Mouse (Mus musculus): ENCODE data around the gene Ikbip. TPM values are rescaled to one million over a fixed set of nuclear protein-coding genes. Genes with fewer than 3 reads are reported as not detected.

Ikbip gene
- total RNA-seq (2021) = 10 to 100 TPM; 18.7 to 20.2 TPM
- 4.2 and 8.3 TPM in 2 replicates for polyA plus RNA-seq (2012; rRNA removed)
- long read RNA-seq, transcript Ikbip-202 (3 exons, 1,328 nt) = major isoform, 5 of 10 reads
- long read RNA-seq, partial matches to known transcripts = 0 of 10 reads
- long read RNA-seq, other reads (novel, unspliced or antisense) = 1 of 10 reads

- peak; percentile 100 for DNase-seq
- intact Hi-C loops (cut with DNase I) = loop anchor here (5.0 kb wide), 1 partner anchor 105 kb away; no protein-coding TSS in a partner anchor
- TF ChIP-seq CTCF (IDR thresholded peaks at IDR 0.05) (no peak), POLR2A (IDR thresholded peaks at IDR 0.05; ENCODE audit: insufficient read depth, low read depth, low read length) (peak; percentile 77)
- Histone ChIP-seq H3K27ac (peak within 1 kb of the TSS; percentile 88), H3K9ac (ENCODE audit: low read depth, low read length) (peak within 1 kb of the TSS; percentile 94), H3K36me3 (ENCODE audit: control insufficient read depth, insufficient read depth, low read length) (no peaks in the 10 kb centered on the region; the same call in 1 of the 2 replicates), H3K79me2 (replicated peaks; ENCODE audit: control insufficient read depth, insufficient read depth, low read length) (no peaks in the 10 kb centered on the region), H3K4me3 (peak within 1 kb of the TSS; percentile 86), H3K27me3 (ENCODE audit: control insufficient read depth, insufficient read depth, low read length) (no peaks in the 10 kb centered on the region), H3K4me1 (ENCODE audit: control insufficient read depth, insufficient read depth, low read length) (no peaks in the 10 kb centered on the region)
- WGBS = under 1% methylated on average over 87 of the region's 87 CpGs
These were observed at the start of gene Ikbip, which contains the start of gene Apaf1 for GRCm38 (mm10) chr10:91082550-91083392. Ikbip (plus strand) TSS chr10:91082940. Apaf1 (minus strand) TSS chr10:91082770.

- no peaks in the 10 kb centered on the region for H3K36me3 ChIP-seq (ENCODE audit: control insufficient read depth, insufficient read depth, low read length)
- H3K4me3 ChIP-seq = no peak overlapping the region
- peak; percentile 37 to 67 for DNase-seq
- H3K9ac ChIP-seq (ENCODE audit: low read depth, low read length) = no peak overlapping the region
- H3K79me2 ChIP-seq (replicated peaks; ENCODE audit: control insufficient read depth, insufficient read depth, low read length) = no peaks in the 10 kb centered on the region
- TF ChIP-seq CTCF (IDR thresholded peaks at IDR 0.05) (peak; percentile 91), EP300 (IDR thresholded peaks at IDR 0.05; ENCODE audit: insufficient read depth, low read depth, low read length) (no peak)
- WGBS = 38% methylated on average over 8 of the region's 8 CpGs
- H3K27ac ChIP-seq = no peak overlapping the region
- no peaks in the 10 kb centered on the region for H3K4me1 ChIP-seq (ENCODE audit: control insufficient read depth, insufficient read depth, low read length)
- no peaks in the 10 kb centered on the region for H3K27me3 ChIP-seq (ENCODE audit: control insufficient read depth, insufficient read depth, low read length)
- intact Hi-C loops (cut with DNase I) = loop anchor here (10.0 kb wide), 1 partner anchor 129 kb away; no protein-coding TSS in a partner anchor
These were observed 48.8 kb upstream of the Ikbip start for GRCm38 (mm10) chr10:91033942-91034341.

GRCm38 (mm10) chr10:91049696-91050095, 33.0 kb upstream of the Ikbip start:
- Histone ChIP-seq H3K9ac (ENCODE audit: low read depth, low read length) (no peak overlapping the region), H3K27me3 (ENCODE audit: control insufficient read depth, insufficient read depth, low read length) (no peaks in the 10 kb centered on the region), H3K36me3 (ENCODE audit: control insufficient read depth, insufficient read depth, low read length) (peaks cover 2% of the 10 kb centered on the region; the same call in 1 of the 2 replicates), H3K79me2 (replicated peaks; ENCODE audit: control insufficient read depth, insufficient read depth, low read length) (no peaks in the 10 kb centered on the region), H3K4me1 (ENCODE audit: control insufficient read depth, insufficient read depth, low read length) (no peaks in the 10 kb centered on the region), H3K4me3 (no peak overlapping the region), H3K27ac (no peak overlapping the region)
- intact Hi-C loops (cut with DNase I) = no loop called here
- 62% methylated on average over 4 of the region's 4 CpGs for WGBS
- DNase-seq = no peak
- TF ChIP-seq CTCF (IDR thresholded peaks at IDR 0.05) (no peak), POLR2A (IDR thresholded peaks at IDR 0.05; ENCODE audit: insufficient read depth, low read depth, low read length) (no peak), EP300 (IDR thresholded peaks at IDR 0.05; ENCODE audit: insufficient read depth, low read depth, low read length) (no peak)

DNA sequence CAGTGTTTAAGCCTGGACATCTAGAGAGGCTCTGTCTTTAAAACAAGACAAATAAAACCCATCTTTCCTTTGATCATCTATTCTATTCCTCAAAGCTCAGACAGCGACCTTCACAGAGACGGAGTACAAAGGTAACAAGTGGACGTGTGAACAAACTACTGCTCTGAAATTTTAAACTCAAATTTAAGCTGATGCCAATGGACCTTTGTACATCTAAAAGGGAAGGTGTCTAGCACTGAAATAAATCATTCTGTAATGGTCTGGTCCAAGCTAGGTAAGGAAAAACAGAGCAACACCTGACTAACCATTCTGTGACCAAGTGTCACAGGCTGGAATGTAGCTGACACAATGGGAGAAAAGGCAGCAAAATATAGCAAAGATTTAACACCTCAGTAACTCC, 31.6 kb upstream of the Ikbip start:
- no peaks in the 10 kb centered on the region for H3K4me1 ChIP-seq (ENCODE audit: control insufficient read depth, insufficient read depth, low read length)
- H3K79me2 ChIP-seq (replicated peaks; ENCODE audit: control insufficient read depth, insufficient read depth, low read length) = no peaks in the 10 kb centered on the region
- intact Hi-C loops (cut with DNase I) = no loop called here
- H3K9ac ChIP-seq (ENCODE audit: low read depth, low read length) = no peak overlapping the region
- H3K27me3 ChIP-seq (ENCODE audit: control insufficient read depth, insufficient read depth, low read length) = no peaks in the 10 kb centered on the region
- 93% methylated on average over 3 of the region's 3 CpGs for WGBS
- no peak overlapping the region for H3K4me3 ChIP-seq
- DNase-seq = no peak
- H3K27ac ChIP-seq = no peak overlapping the region
- H3K36me3 ChIP-seq (ENCODE audit: control insufficient read depth, insufficient read depth, low read length) = peaks cover 2% of the 10 kb centered on the region; the same call in 1 of the 2 replicates
- TF ChIP-seq POLR2A (IDR thresholded peaks at IDR 0.05; ENCODE audit: insufficient read depth, low read depth, low read length) (no peak), CTCF (IDR thresholded peaks at IDR 0.05) (no peak), EP300 (IDR thresholded peaks at IDR 0.05; ENCODE audit: insufficient read depth, low read depth, low read length) (no peak)

DNA sequence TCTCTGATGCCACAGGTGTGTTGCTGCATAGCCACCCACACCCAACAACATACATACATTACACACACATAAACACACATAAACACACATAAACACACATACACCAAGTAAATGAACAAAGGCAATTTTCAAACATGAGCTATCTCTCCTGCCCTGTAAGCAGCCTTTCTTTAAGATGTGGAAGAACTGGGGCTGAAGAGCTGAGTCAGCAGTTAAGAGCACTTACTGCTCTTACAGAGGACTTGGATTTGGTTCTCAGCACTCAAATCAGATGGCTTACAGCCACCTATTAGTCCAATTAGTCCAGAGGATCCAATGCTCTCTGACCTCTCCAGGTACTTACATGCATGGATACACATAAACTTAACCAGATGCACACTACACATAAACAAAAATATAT, 30.0 kb upstream of the Ikbip start:
- DNase-seq = no peak
- intact Hi-C loops (cut with DNase I) = no loop called here
- TF ChIP-seq CTCF (IDR thresholded peaks at IDR 0.05) (no peak), EP300 (IDR thresholded peaks at IDR 0.05; ENCODE audit: insufficient read depth, low read depth, low read length) (no peak), POLR2A (IDR thresholded peaks at IDR 0.05; ENCODE audit: insufficient read depth, low read depth, low read length) (no peak)

DNA sequence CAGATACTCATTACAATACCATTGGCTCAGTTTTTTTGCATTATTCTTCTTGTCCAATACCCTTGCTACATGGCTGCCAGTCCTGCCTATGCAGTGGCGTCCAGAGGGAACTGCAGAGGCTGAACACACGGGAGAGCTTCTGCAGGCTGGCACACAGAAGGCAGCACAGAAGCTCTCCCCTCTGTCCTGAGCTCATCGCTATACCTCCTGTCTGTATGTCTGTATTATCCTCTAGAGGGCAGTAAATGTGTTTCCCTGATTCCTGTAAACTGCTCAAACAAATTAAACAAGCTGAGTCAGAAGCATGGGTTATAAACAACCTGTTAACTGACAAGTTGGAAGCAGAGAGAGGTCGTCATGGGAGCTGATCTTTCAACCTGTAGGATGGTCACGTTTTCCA, 22.0 kb upstream of the Ikbip start:
- intact Hi-C loops (cut with DNase I) = loop anchor here (5.0 kb wide), 1 partner anchor 182 kb away; no protein-coding TSS in a partner anchor
- H3K79me2 ChIP-seq (replicated peaks; ENCODE audit: control insufficient read depth, insufficient read depth, low read length) = no peaks in the 10 kb centered on the region
- no peaks in the 10 kb centered on the region for H3K36me3 ChIP-seq (ENCODE audit: control insufficient read depth, insufficient read depth, low read length)

More for the DNA sequence above, 30.0 kb upstream of the Ikbip start:
- H3K27ac ChIP-seq = no peak overlapping the region
- no peaks in the 10 kb centered on the region for H3K79me2 ChIP-seq (replicated peaks; ENCODE audit: control insufficient read depth, insufficient read depth, low read length)
- no peaks in the 10 kb centered on the region for H3K4me1 ChIP-seq (ENCODE audit: control insufficient read depth, insufficient read depth, low read length)
- peaks cover 2% of the 10 kb centered on the region; the same call in 1 of the 2 replicates for H3K36me3 ChIP-seq (ENCODE audit: control insufficient read depth, insufficient read depth, low read length)
- H3K27me3 ChIP-seq (ENCODE audit: control insufficient read depth, insufficient read depth, low read length) = no peaks in the 10 kb centered on the region
- H3K4me3 ChIP-seq = no peak overlapping the region
- H3K9ac ChIP-seq (ENCODE audit: low read depth, low read length) = no peak overlapping the region

More for the DNA sequence above, 22.0 kb upstream of the Ikbip start:
- Histone ChIP-seq H3K4me1 (ENCODE audit: control insufficient read depth, insufficient read depth, low read length) (peaks cover 6% of the 10 kb centered on the region), H3K4me3 (no peak overlapping the region), H3K27ac (no peak overlapping the region), H3K27me3 (ENCODE audit: control insufficient read depth, insufficient read depth, low read length) (no peaks in the 10 kb centered on the region), H3K9ac (ENCODE audit: low read depth, low read length) (no peak overlapping the region)
- peak; percentile 70 for TF ChIP-seq CTCF (IDR thresholded peaks at IDR 0.05)
- TF ChIP-seq EP300 (IDR thresholded peaks at IDR 0.05; ENCODE audit: insufficient read depth, low read depth, low read length) = no peak
- no peak for TF ChIP-seq POLR2A (IDR thresholded peaks at IDR 0.05; ENCODE audit: insufficient read depth, low read depth, low read length)
- no peak for DNase-seq
- WGBS = 43% methylated on average over 5 of the region's 5 CpGs

Data from heart, adult 2 months (tissue).